In the genomic region with DNA sequence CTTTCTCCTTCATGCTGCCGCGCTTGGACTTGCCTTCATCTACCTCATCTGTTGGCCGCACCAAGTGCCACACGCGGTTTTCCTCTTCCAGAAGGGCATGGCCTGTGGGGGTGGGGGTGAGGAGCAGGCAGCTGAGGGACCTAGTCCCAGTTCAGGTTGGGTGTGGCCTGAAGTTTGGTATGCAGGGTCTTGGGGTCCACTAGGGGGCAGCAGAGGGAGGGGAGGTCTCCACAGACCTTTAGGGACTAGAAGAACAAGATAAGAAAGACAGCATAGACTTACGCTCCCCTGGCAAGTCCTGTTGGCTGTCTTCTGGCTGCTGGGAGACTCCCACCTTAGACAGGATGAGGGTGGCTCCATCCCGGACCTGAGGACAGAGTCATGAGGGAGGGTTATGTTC, we compare ENCODE assay signal across 8 mouse cellular contexts. TPM values are rescaled to one million over a fixed set of nuclear protein-coding genes. Genes with fewer than 3 reads are reported as not detected.
DNase-seq lines count a peak whose midpoint lies in the region; ATAC-seq and TF ChIP-seq lines count a peak whose summit lies in the region.
"Had no signal": no experiment of that assay in that cellular context is flagged by ENCODE, and none has a peak within 500 bp of the region (broad histone marks: within the 10 kb centered on the region; RNA-seq: fewer than 3 reads in every experiment).

No protein-coding gene starts in this region.

- H3K36me3 ChIP-seq in forebrain, embryonic 12.5 days (replicated peaks): peaks cover 96% of the 10 kb centered on the region
- peaks cover 95% of the 10 kb centered on the region for H3K36me3 ChIP-seq in lung, embryonic 14.5 days (ENCODE audit: insufficient read depth)

- H3K27ac ChIP-seq in forebrain, embryonic 12.5 days: no peak overlapping the region
- H3K27ac ChIP-seq in lung, embryonic 14.5 days (ENCODE audit: low read depth): no peak overlapping the region
- H3K27ac ChIP-seq: hindbrain, embryonic 15.5 days had no signal

- no peak overlapping the region for H3K4me2 ChIP-seq in forebrain, embryonic 12.5 days
- no peak overlapping the region for H3K4me2 ChIP-seq in lung, embryonic 14.5 days
- H3K4me2 ChIP-seq: hindbrain, embryonic 15.5 days had no signal

- H3K9me3 ChIP-seq in forebrain, embryonic 12.5 days: no peaks in the 10 kb centered on the region
- H3K9me3 ChIP-seq in lung, embryonic 14.5 days (ENCODE audit: low read depth, low read length): no peaks in the 10 kb centered on the region
- H3K9me3 ChIP-seq: hindbrain, embryonic 15.5 days had no signal

- WGBS in forebrain, embryonic 12.5 days: 71% methylated on average over 7 of the region's 7 CpGs
- WGBS in lung, embryonic 14.5 days: 59% methylated on average over 7 of the region's 7 CpGs

- H3K27me3 ChIP-seq in forebrain, embryonic 12.5 days: no peaks in the 10 kb centered on the region
- H3K27me3 ChIP-seq in lung, embryonic 14.5 days (ENCODE audit: insufficient read depth, low read length): no peaks in the 10 kb centered on the region
- H3K27me3 ChIP-seq: hindbrain, embryonic 15.5 days had no signal

- H3K4me3 ChIP-seq in forebrain, embryonic 12.5 days (replicated peaks): no peak overlapping the region
- H3K4me3 ChIP-seq in lung, embryonic 14.5 days (ENCODE audit: low read depth, low read length): no peak overlapping the region
- H3K4me3 ChIP-seq: hindbrain, embryonic 15.5 days had no signal

- ATAC-seq in forebrain, embryonic 12.5 days (ENCODE audit: low FRiP score): peak; percentile 12; the same call in 1 of the 2 replicates
- peak; percentile 25; the same call in 1 of the 2 replicates for ATAC-seq in lung, embryonic 14.5 days (ENCODE audit: insufficient read depth)

- no peak overlapping the region for H3K9ac ChIP-seq in forebrain, embryonic 12.5 days
- H3K9ac ChIP-seq in lung, embryonic 14.5 days: no peak overlapping the region
- H3K9ac ChIP-seq: hindbrain, embryonic 15.5 days had no signal

- peak; percentile 87 for TF ChIP-seq CTCF in lung, embryonic 14.5 days (IDR thresholded peaks at IDR 0.05; ENCODE audit: low read depth)

- peak; percentile 81 for DNase-seq in 3T3-L1 (ENCODE audit: low read depth, low spot score)
- DNase-seq in CD4-positive, CD25-positive, alpha-beta regulatory T cell, adult 2 months (ENCODE audit: low read depth, low spot score): peak; percentile 91
- DNase-seq in c-Kit-negative CD71-positive TER-119-positive erythroid progenitor cells, embryonic 14.5 days (ENCODE audit: low read depth, low spot score): peak; percentile 27
- peak; percentile 87 for DNase-seq in induced T-regulatory cell, adult 2 months (ENCODE audit: low read depth)
- DNase-seq in lung, embryonic 14.5 days: peak; percentile 78
- DNase-seq in spleen, adult 18-20 months: peak; percentile 56 to 82

- H3K4me1 ChIP-seq in forebrain, embryonic 12.5 days: 0 out of 2 replicates have a peak, but pooled peaks cover 4% of the 10 kb centered on the region
- H3K4me1 ChIP-seq in lung, embryonic 14.5 days (ENCODE audit: insufficient read depth): no peaks in the 10 kb centered on the region
- H3K4me1 ChIP-seq: hindbrain, embryonic 15.5 days had no signal

RNA-seq across cellular contexts. Expression of a gene that starts 8.5 kb away (rescaled TPM):
- polyA plus RNA-seq in forebrain, embryonic 12.5 days (2016; fragmentation: Nextera tagmentation; extraction: Ambion mirVana): 46.9 and 47.4 TPM in 2 replicates
- 11.3 and 13.3 TPM in 2 replicates for polyA plus RNA-seq in lung, embryonic 14.5 days (2014; fragmentation: Nextera tagmentation; extraction: Ambion mirVana)

RNA-seq across cellular contexts. Expression of a gene that starts 17.5 kb away (rescaled TPM):
- polyA plus RNA-seq in forebrain, embryonic 12.5 days (2016; fragmentation: Nextera tagmentation; extraction: Ambion mirVana): 14.2 and 16.7 TPM in 2 replicates
- 11.4 and 11.9 TPM in 2 replicates for polyA plus RNA-seq in lung, embryonic 14.5 days (2014; fragmentation: Nextera tagmentation; extraction: Ambion mirVana)

RNA-seq across cellular contexts. Expression of a gene that starts 22.6 kb away (rescaled TPM):
- 174 and 182 TPM in 2 replicates for polyA plus RNA-seq in forebrain, embryonic 12.5 days (2016; fragmentation: Nextera tagmentation; extraction: Ambion mirVana)
- 149 and 156 TPM in 2 replicates for polyA plus RNA-seq in lung, embryonic 14.5 days (2014; fragmentation: Nextera tagmentation; extraction: Ambion mirVana)

RNA-seq across cellular contexts. Expression of a gene that starts 29.5 kb away (rescaled TPM):
- 20.5 TPM in 2 replicates for polyA plus RNA-seq in forebrain, embryonic 12.5 days (2016; fragmentation: Nextera tagmentation; extraction: Ambion mirVana)
- polyA plus RNA-seq in lung, embryonic 14.5 days (2014; fragmentation: Nextera tagmentation; extraction: Ambion mirVana): 18.8 and 19.7 TPM in 2 replicates

RNA-seq across cellular contexts. Expression of a gene that starts 35.0 kb away (rescaled TPM):
- polyA plus RNA-seq in forebrain, embryonic 12.5 days (2016; fragmentation: Nextera tagmentation; extraction: Ambion mirVana): 27.4 and 27.7 TPM in 2 replicates
- polyA plus RNA-seq in lung, embryonic 14.5 days (2014; fragmentation: Nextera tagmentation; extraction: Ambion mirVana): 18.4 and 19.8 TPM in 2 replicates

Comparison
In these comparisons a context has a peak if more than half of its experiments do, and no peak if none do; other contexts are left out.
1. DNase-seq: peak in every context shown above with its lines; median percentile 91 in CD4-positive, CD25-positive, alpha-beta regulatory T cell, adult 2 months; 87 in induced T-regulatory cell, adult 2 months; 81 in 3T3-L1; 78 in lung, embryonic 14.5 days; 69 in spleen, adult 18-20 months; 27 in c-Kit-negative CD71-positive TER-119-positive erythroid progenitor cells, embryonic 14.5 days.